Mouse (Mus musculus) gastrocnemius, postnatal 36 days (tissue): ENCODE measurements around the gene Snap25. TPM values are rescaled to one million over a fixed set of nuclear protein-coding genes. Genes with fewer than 3 reads are reported as not detected.

ENCODE experiments used
- DNase-seq, 2 experiments: peaks; one replicate each; pipeline ENCODE4 v3.0.0; 2022
- intact Hi-C: fragments of 180-260 bp; cut with DNase I; formaldehyde crosslinking; loops from one replicate; pipeline ENCODE4 v1.15.1; 2025
- long read RNA-seq, 2 experiments: library from polyadenylated mRNA; stranded (forward); transcript quantifications; one replicate each; pipeline ENCODE4 v2.0.0; 2021
- total RNA-seq, 2 experiments: library from RNA; stranded (reverse); gene quantifications; 2 replicates each; pipeline ENCODE4 v1.2.3; 2021

The Snap25 gene
- not detected for total RNA-seq
- long read RNA-seq, experiment 1: 0 reads
- long read RNA-seq, experiment 2: 0 reads

DNA sequence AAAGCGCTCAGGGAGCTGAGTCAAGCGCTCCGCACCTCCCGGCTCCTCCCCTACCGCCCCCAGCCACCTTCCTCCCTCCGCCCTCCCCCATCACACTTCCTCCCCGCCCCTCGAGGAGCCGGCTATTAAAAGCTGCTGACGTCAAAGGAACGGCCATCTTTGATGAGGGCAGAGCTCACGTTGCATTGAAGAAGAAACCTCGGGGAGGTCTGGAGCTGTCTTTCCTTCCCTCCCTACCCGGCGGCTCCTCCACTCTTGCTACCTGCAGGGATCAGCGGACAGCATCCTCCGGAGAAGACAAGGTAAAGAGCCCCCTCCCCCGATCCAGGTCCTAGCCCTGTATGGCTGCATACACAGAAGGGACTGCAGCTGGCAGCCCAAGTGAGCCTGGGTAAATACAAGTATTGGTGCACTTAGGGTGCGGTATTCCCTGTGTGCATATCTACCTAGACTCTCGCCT is at the start of gene Snap25:
TSS of gene Snap25 (plus strand) at position 155 of the 460 bp plus-strand sequence.
- no peak for DNase-seq
- intact Hi-C loops: loop anchor here (10.0 kb wide), 1 partner anchor 229 kb away; no protein-coding TSS in a partner anchor

DNA sequence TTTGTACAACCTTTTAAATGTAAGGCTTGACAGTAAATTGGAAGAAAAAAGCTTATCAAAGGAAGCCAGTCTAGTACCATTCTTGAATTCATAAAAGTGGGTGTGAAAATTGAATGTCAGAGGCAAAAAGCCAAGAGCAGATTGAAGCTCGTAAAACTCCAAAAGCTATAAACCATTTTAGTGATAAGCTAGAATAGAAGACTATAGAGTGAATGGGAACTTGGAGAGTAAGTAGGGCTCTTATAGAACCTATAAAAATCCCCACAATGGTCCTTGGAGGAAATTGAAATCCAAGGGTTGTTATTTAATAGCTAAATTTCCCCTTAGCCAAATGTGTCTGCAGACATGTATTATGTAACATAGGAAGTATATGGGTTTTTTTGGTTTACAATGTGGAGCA is 46.3 kb upstream of the Snap25 start:
- intact Hi-C loops: no loop called here
- no peak for DNase-seq

DNA sequence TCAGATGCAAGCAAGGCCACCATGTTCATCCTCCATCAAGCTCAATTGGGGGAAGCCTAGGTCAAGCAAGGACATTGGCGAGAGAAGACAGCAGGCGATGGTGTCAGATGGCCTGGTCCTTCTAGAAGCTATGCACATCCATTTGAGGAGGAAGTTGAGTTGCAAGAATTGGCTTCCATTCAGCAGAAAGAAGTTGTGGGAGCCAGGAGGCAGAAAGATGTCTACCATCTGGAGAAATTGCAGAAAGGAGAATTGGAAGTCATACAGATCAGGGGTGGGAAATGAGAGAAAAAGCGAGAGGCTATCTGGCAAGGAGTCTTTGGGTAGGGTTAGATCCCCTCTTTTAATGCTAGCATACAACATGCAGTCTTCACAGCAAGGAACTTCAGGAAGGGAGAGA is 44.1 kb upstream of the Snap25 start:
- no peak for DNase-seq
- intact Hi-C loops: no loop called here

DNA sequence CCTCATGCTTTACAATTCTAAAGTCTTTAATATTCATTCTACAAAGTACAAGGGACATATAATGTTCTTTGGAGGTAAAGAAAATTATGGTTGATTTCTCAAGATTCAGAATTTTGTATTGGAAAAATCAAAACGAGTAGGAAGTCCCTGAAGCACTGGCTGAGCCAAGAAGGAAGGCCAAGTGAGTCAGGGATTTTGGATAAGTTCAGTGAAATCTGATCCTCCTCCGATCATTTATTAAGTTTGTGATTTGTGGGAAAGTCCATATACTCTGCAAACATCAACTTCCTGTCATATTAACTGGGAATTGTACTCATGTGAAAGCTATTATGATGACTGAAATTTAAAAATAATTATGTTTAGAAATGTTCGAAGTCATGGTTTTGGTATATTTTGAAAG is 43.6 kb upstream of the Snap25 start:
- no peak for DNase-seq
- intact Hi-C loops: no loop called here

DNA sequence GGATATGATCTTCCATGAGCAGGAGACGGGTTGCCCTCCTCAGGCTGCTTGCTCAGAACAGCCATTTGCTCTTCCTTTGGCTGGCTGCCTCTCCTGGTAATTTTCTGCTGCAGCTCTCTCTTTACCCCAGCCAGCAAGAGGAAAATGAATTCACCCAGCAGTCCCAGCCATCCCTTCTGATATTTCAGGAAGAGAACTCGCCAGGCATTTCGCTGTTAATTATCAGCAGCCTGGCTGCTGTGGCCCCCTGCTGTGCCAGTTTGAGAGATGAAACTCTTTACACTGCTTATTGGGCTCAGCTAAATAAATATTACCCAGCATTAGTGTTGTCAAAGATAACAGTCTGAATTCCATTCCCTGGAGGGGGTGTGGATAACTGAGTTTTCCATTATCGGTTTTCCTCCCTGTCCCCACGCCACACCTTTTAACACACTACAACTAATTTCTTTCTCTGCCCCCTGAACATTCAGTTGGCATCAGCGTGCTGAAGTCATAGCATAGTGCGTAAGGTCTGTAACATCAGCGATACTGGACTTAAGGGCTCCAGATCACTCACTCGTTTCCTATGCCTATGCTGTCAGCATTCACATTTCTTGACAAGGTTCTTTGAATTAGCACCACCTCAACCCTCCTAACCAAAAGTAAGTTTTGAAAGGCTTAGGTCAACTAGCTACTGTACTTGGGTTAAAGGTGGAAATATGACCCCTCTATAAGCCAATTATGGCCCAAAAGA is 42.5 kb upstream of the Snap25 start:
- intact Hi-C loops: no loop called here
- DNase-seq: no peak

DNA sequence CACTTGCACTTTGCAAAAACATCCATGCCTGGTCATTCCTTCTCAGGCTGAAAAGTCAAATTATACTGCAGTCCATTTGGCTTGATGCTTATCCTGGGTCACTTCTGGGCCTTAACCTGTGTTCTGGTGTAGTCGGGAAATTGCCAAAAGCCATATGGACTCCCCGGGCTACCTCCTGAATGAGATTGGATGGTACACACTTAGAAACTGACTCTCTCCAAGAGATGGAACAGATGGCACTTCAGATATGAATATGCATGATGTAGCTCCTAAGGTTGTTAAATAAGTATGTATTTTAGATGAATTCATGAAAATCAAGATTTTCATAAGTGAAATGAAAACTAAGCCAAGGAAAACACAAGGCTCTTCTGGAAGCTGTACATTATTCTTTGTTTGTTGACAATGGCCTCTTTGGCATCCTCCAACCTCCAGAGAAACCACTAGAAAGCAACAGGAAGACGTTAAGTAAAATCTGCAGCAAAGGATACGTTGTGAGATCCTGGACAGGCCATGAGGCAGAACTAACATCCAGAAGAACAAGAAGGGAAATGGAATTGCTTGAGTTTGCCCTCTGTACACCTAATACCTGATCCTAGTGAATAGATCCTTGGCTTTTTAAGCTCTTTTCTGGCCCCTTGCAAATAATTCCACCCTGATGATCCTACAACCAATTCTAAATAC is 39.0 kb upstream of the Snap25 start:
- no peak for DNase-seq
- intact Hi-C loops: no loop called here

DNA sequence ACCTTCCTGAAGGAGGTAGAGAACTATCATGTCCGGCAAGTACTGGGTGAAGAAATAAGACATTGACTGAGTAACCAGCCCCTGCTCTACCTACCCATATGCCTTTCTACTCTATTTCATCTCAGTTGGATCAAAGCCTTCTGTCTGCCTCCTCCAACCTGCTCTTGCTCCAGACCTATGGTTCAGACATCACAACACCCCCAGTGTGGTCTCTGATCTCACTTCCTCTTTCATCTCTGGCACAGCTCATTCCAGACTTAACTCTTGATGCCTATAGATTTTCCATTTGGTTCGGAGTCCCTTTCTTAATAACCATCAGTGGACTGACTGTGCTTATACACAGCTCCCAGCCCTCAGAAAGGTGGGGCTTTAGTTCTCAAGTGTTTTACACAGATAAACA is 37.1 kb upstream of the Snap25 start:
- intact Hi-C loops: no loop called here

DNA sequence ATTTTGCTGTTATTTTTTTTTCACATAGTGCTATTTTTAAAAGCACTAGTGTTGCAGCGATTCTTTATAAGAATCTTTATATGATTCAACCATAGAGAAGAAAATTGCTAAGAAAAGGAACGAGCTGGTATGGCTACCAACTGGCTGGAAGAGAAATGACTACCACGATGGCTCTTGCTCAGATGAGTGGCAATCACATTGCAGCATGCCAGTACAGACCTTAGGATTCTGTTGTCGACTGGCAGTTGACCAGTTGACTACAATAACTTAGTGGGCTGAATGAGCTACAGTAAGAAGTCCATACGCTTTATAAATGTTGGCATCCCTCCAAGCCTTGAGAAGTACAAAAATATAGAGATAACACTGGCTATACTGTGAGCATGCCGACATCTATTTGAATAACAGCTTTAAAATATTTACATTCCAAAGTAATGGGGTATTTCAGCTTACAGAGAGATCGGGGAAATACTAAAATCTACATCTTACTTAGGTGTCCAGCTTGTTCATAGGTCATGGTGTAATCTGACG is 36.3 kb upstream of the Snap25 start:
- DNase-seq: no peak
- intact Hi-C loops: no loop called here

More for the DNA sequence above, 37.1 kb upstream of the Snap25 start:
- DNase-seq: no peak

DNA sequence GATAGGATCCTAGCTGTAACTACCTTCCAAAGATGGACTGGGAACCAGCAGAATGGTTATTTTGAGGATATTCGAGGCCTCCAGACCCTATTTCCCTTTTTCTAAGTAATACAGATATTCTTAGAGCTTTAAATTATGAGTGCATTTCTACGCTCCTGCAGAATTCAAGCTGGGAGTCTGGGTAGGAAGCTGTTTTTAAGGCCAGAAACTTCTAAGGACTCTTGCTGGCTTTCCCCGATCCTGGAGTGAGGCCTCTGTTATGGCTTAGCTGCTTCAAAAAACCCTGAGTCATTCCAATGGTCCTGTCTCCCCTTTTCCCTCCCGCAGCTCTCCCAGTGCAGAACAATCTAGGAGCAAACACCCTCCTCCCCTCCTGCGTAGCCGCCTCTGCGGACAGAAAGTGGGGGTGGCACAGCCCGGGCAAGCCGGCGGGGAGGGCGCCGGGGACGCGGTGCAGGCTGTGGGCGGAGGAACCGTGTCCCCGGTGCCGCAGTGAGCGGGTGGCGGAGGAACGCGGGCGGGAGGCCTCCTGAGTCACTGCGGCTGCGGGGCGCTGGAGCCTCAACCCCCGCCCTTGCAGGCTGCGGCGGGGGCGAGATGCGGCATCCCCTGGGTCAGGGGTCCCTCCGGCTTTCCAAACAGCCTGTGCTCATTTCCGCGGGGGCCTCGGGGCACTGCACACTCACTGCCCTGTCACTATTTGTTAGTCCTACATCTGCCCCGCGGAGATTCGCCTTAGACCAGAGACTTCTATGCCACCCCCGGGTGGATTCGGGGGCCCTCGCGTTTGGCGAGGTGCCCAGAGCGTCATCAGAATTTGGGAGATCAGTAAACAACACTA is 34.7 kb upstream of the Snap25 start:
- intact Hi-C loops: no loop called here
- DNase-seq: peak; percentile 67 to 71

DNA sequence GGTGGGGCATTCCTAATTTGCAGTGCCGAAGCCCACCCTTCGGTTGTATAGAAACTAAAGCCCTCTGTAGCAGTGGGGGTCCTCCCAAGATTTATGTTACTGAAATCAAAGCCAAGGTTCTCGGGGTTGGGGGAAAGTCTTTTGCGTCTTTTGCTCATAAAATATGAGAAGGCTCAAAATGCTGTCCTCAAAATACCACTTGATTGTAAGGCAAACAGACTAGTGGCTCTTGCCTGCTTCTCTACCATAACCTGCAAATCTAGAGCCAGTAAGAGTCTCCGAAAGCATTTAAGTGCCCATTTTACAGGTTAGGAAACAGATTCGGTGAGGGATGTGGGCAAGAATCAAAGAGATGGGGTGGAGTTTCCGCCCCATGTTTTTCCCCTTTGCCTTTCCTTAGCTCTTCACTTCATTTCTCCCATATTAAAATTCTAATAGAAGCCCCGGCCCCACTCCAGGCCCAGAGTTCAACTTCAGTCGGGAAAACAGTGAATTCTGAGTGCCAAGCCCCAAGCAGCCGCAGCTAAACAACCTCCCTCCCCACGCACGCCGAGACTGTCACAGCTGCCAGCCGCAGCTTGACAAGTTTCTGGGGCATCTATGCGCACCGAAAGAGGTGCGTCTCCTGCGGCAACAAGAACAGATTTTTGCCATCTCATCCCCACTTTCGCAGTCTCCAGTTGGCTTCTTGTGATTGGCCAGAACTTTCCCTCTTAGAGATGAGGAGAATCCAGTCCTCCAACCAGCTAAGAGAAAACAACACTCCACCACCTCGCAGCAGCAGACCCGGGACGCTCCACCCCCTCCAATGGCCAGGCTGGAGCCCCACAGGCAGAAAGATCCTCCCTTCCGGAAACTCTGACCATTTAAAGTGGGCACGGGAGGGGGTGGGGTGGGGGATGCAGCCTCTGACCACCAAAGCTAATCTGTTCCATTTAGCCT is 33.7 kb upstream of the Snap25 start:
- intact Hi-C loops: no loop called here
- peak; percentile 55 to 75 for DNase-seq

DNA sequence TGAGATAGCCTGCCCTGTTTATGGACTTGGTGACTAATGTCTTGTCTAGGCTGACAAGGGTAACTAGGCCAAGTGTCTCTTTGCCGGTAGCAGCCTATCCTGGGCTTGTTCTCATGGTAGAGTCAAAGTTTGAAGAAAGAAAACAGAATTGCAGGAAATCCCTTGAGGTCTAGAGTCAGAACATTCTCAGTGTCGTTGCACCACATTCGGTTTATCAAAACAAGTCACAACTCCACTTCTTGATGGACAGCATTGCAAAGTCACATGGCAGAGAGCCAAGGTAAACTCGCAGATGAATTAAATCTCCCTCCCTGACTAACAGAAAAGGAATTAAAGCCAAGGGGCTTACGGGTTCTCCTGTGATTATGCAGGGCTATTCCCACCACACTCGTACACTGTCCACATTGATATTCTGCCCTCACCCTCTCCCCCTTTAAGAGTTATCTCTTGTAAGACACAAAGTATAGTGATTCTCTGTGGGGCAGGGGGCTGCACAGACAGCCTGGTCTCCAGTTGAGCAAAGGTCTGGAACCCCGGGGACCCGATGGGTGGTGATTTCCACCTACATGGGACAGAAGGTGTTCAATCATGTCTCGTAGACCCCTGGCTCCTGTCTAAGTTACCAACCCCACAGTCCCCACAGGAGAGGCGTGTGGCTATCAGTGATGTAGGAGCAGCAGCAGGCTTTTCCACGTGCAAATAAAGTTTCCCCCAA is 30.9 kb upstream of the Snap25 start:
- no peak for DNase-seq
- intact Hi-C loops: no loop called here

DNA sequence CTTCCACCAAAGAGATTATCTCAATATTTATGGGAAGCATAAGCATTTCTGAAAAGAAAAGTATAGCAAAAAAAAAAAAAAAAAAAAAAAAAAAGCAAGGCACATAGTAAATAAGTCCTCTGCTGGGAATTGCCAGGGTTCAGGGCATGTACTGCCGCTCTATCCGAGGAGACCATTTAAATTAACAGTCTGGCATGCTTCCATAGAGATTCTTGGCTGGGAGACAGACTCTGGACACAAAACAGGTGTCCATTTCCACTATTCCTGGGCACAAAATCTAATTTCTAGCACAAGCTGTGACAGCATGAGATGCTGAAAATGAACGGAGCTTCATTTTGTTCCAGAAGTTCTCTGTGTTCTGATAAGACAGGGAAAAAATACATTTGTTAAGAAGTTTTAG is 27.1 kb upstream of the Snap25 start:
- intact Hi-C loops: no loop called here
- DNase-seq: no peak

DNA sequence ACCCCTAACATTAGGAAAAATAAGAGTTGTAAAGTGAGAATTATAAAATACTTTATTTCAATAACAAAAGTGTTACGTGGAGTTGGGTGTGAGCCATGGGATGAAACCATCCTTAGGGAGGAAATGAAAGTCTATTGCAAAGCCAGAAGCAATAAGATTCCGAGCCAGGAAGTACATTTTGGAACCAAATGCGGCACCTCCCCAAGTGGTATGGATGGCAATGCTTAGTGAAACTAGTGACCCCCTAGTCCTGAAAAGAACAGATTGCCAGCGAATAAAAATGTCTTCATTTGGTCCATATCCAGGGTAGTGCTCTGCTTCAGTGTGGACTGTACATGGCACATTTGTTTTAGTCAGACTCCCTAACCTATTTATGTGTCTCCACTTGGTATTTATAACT is 25.9 kb upstream of the Snap25 start:
- intact Hi-C loops: no loop called here
- DNase-seq: no peak

DNA sequence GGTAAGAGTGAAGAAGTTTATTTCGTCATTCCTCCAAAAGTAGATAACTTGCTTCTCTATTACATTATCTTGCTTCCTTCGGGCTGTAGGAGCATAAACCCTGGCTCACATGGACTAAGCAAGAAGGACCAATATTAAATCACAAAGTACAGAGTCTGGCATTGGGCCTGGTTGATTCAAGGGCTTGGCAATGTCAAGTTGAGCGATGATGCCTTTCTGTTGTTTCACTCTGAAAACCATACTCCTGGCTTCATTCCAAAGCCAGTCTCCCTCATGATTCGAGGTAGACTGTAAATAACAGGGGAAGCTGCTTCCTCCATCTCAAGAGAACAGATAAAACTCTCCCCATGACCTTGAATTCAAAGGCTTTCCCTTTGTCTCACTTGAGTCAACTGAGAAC is 23.8 kb upstream of the Snap25 start:
- intact Hi-C loops: no loop called here
- no peak for DNase-seq

DNA sequence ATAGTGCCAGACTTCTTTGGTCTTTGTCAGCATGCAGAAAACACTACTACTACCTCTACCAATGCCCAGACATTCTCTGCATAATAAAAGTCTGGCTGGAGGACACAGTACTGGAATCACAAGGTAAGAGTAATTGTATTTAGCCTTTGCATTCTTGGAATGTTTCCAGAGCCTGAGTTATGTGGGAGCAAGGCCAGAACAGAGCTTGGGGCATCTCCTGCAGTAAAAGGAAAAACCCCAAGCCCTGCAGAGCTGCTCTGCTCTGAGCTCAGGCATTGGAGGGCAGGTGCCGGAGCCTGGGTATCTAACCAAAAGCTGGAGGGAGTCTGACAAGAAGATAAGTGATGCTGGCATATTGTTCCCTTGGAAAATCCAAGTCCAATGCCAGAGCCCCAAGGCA is 21.6 kb upstream of the Snap25 start:
- no peak for DNase-seq
- intact Hi-C loops: no loop called here

DNA sequence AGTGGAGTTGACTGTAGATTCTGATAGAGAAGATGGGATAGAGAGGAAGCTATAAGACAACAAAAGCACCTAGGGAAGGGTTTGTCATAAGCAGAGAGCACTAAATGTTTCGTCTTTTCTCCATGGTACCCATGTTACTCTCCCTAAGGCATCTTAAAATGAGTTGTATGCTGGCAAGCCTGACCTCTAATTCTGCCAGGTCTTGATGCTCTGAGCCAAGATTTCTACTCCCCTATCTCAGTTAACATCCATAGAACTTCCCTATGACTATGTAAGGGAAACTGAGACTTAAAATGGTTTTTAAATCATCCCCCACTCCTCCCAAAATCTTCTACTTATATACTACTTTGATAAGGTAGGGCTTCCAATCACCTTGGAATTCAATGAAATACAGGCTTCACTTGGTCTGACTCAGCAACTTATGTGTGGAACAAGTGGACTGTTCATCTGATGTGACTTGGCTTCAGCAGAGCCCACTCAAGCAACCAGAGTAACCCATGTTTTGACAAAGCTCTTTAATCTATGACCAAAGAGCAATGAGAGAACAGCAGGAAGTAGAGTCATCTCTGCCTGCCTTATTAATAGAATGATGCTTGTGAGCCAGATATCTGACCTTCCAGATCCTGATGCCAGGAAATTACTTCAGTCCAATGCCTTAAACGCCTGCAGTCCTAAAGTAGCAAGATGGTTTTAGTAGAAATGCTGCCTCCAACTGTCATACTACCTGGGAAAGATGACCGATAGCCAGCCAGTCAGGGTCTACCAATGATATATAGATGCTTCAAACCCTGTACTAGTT is 13.6 kb upstream of the Snap25 start:
- intact Hi-C loops: no loop called here
- DNase-seq: no peak

DNA sequence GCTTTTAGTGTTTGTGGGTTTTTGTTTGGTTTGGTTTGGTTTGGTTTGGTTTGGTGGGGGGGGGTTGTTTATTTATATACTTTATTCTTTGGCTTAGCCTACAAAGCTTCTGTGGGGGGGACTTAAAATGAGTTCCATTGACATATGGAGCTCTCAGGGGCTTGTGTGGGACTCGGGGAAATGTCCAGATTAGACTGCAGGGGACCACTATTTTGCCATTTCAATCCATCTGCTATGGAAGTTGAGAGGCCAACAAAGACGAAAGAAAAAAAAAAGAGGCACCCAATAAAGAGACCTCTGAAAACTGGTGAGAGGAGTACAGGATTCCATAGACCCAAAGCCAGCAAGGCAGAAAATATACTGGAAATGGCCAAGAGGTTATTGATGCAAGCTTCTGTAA is 9.9 kb upstream of the Snap25 start:
- intact Hi-C loops: no loop called here
- no peak for DNase-seq

DNA sequence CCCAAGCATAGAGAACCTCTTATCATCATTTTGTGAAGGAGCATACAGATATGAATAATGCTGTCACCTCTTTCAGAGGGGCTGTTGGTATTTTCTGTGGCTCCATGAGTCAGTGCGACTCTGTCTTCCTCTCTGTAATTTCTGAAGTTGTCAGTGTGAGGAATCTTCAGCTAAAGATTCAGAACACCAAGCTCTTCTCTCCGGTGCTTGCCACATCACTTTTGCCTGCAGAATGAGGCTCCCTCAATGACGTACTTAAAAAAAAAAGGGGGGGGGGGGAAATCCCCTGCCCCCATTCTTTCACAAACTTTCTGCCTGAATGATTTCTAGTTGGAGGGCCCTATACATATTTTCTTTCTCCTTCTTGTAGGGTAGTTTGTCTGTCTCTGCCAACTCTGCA is 2.1 kb upstream of the Snap25 start:
- DNase-seq: no peak
- intact Hi-C loops: loop anchor here (10.0 kb wide), 1 partner anchor 226 kb away; no protein-coding TSS in a partner anchor
